Mouse (Mus musculus): ENCODE results near the gene Hoxd8. TPM values are rescaled to one million over a fixed set of nuclear protein-coding genes. Genes with fewer than 3 reads are reported as not detected.

Hoxd8 gene
- total RNA-seq, 2 experiments from 2014 or later, result not detected

GRCm38 (mm10) chr2:74726973-74727639 is 22.7 kb downstream of the Hoxd8 start:
- DNase-seq (ENCODE audit: extremely low spot score in 1 of 2, low spot score in 2 of 2), result no peak
- intact Hi-C loops (cut with DNase I), result loop anchor here (5.0 kb wide), 1 partner anchor 70 kb away; the partner anchor contains the start of gene Evx2
- TF ChIP-seq CTCF (IDR thresholded peaks at IDR 0.05), result no peak
- H3K4me3 ChIP-seq, result no peak overlapping the region
- H3K27ac ChIP-seq, result no peak overlapping the region

DNA sequence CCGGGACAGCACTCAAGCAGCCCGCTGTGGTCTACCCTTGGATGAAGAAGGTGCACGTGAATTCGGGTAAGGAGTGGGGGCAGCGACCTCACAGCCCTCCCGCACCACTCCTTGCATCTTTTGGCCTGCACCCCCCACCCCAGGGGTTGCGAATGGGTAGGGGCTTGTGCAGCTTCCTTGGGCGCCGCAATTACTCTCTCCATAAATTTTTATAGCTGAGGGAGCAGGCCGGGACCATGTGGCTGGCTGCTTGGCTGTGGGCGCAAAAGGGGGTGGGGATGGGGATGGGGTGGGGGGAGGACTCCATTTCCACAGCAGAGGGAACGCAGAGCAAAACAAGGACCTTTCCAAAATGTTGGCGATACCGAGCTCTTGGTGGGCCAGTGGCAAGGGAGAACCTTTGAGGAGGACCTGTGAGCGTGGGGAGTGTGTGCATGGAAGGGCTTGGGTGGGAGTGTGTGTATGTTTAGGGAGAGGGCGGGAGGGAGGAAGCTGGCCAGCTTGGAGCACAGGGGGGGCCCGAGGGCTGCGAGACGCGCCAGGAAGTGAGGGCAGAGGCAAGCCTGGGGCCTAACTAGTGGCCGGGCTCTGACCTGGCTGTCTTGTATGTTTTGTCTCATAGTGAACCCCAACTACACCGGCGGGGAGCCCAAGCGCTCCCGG is 23.4 kb downstream of the Hoxd8 start:
- no peak for DNase-seq (ENCODE audit: extremely low spot score in 1 of 2, low spot score in 2 of 2)
- H3K27ac ChIP-seq, result no peak overlapping the region
- intact Hi-C loops (cut with DNase I), result loop anchor here (5.0 kb wide), 1 partner anchor 70 kb away; the partner anchor contains the start of gene Evx2
- H3K4me3 ChIP-seq, result no peak overlapping the region
- no peak for TF ChIP-seq CTCF (IDR thresholded peaks at IDR 0.05)

GRCm38 (mm10) chr2:74728303-74728680 is 23.9 kb downstream of the Hoxd8 start:
- no peak for DNase-seq (ENCODE audit: extremely low spot score in 1 of 2, low spot score in 2 of 2)
- H3K27ac ChIP-seq, result no peak overlapping the region
- H3K4me3 ChIP-seq, result no peak overlapping the region
- intact Hi-C loops (cut with DNase I), result loop anchor here (5.0 kb wide), 1 partner anchor 71 kb away; the partner anchor contains the start of gene Evx2
- TF ChIP-seq CTCF (IDR thresholded peaks at IDR 0.05), result no peak

- intact Hi-C loops (cut with DNase I), result no loop called here
- H3K4me3 ChIP-seq, result no peak overlapping the region
Observed at GRCm38 (mm10) chr2:74730331-74730730, 25.9 kb downstream of the Hoxd8 start.

GRCm38 (mm10) chr2:74731055-74731454 is 26.6 kb downstream of the Hoxd8 start:
- DNase-seq (ENCODE audit: extremely low spot score in 1 of 2, low spot score in 2 of 2), result no peak
- TF ChIP-seq CTCF (IDR thresholded peaks at IDR 0.05), result no peak
- H3K27ac ChIP-seq, result no peak overlapping the region
- intact Hi-C loops (cut with DNase I), result no loop called here
- no peak overlapping the region for H3K4me3 ChIP-seq

More at GRCm38 (mm10) chr2:74730331-74730730, 25.9 kb downstream of the Hoxd8 start:
- DNase-seq (ENCODE audit: extremely low spot score in 1 of 2, low spot score in 2 of 2), result no peak
- no peak for TF ChIP-seq CTCF (IDR thresholded peaks at IDR 0.05)
- no peak overlapping the region for H3K27ac ChIP-seq

DNA sequence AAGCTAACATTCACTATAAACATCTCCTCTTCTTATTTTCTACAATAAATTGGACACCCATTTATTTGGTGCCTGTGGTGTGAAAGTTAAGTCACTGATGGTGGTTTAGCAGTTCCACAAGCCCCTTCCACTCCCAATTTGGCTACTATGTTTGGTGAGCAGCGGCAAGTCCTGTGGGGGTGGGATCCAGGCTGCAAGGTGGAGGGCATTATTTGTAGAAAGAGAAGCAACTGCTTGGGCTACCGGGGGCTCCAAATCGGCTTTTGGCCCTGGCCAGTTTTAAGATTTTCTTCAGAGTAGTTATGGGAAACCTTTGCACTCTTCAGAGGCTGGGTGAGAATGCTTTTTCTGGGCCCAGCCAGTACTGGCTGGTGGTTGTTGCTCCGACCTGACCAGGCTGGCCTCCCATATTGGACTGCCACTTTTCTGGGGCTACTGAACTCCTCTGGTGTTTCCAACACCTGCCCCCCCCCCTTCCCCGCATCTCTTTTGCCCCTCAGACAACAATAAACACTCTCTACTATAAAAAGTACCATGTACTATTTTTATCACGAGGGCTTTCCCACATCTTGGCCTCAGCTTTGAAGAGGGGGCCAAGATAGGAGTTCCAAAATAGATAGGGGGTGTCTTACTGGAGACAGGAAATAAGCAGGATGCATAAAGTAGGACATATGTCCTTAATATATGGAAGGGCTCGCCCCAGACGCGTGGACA is 27.5 kb downstream of the Hoxd8 start:
- intact Hi-C loops (cut with DNase I), result no loop called here
- Histone ChIP-seq H3K27ac (no peak overlapping the region), H3K4me3 (no peak overlapping the region)
- no peak for TF ChIP-seq CTCF (IDR thresholded peaks at IDR 0.05)
- DNase-seq (ENCODE audit: extremely low spot score in 1 of 2, low spot score in 2 of 2), result no peak

- no peak for DNase-seq (ENCODE audit: extremely low spot score in 1 of 2, low spot score in 2 of 2)
- intact Hi-C loops (cut with DNase I), result no loop called here
- Histone ChIP-seq H3K27ac (no peak overlapping the region), H3K4me3 (no peak overlapping the region)
- TF ChIP-seq CTCF (IDR thresholded peaks at IDR 0.05), result no peak
Observed at GRCm38 (mm10) chr2:74732513-74733316, 28.3 kb downstream of the Hoxd8 start.

- Histone ChIP-seq H3K4me3 (no peak overlapping the region), H3K27ac (no peak overlapping the region)
- DNase-seq (ENCODE audit: extremely low spot score in 1 of 2, low spot score in 2 of 2), result no peak
- intact Hi-C loops (cut with DNase I), result no loop called here
- TF ChIP-seq CTCF (IDR thresholded peaks at IDR 0.05), result no peak
Observed at GRCm38 (mm10) chr2:74733317-74733661, 28.9 kb downstream of the Hoxd8 start.

- H3K4me3 ChIP-seq, result no peak overlapping the region
- TF ChIP-seq CTCF (IDR thresholded peaks at IDR 0.05), result no peak
- H3K27ac ChIP-seq, result no peak overlapping the region
- DNase-seq (ENCODE audit: extremely low spot score in 1 of 2, low spot score in 2 of 2), result no peak
- intact Hi-C loops (cut with DNase I), result no loop called here
Observed at GRCm38 (mm10) chr2:74733765-74734164, 29.4 kb downstream of the Hoxd8 start.

GRCm38 (mm10) chr2:74734451-74734850 is 30.0 kb downstream of the Hoxd8 start:
- TF ChIP-seq CTCF (IDR thresholded peaks at IDR 0.05), result no peak
- DNase-seq (ENCODE audit: extremely low spot score in 1 of 2, low spot score in 2 of 2), result no peak
- no peak overlapping the region for H3K4me3 ChIP-seq
- H3K27ac ChIP-seq, result no peak overlapping the region
- intact Hi-C loops (cut with DNase I), result no loop called here

DNA sequence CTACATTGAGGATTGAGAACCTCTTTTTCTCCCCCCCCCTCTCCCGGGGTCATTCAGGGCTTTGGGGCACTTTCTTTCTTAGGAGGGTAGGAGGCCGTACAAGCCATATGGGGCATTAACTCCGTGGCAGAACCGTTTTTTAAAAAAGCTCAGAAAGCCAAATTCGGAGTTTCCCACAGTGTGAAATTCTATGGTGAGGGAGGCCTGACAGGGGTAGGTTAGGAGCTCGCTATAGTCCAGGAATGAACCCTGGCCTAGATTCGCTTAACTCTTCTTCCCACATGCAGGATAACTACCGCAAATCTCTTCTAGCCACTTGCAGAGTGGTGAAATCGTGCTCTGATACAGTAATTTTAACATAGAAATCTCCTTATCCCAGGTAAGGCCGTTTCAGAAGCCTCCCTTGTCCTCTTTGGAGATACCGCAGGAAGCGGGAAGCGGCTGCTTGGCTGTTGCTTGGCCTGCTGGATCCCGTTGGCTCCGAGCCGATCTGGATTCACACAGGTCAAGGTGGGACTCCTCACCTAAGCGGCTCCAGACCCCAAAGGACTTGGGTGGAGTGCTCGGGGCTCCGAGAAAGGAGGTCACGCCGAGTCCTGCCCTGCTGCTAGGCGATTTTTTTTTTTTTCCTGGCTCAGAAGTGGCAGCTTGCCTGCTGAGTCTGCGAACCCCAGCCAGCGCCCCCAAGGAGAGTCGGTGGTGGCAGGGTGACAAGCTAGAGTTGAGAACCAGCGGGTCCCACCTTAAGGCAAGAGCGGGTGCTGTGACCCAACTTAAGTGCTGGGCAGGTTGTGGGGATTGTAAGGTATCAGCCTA is 30.8 kb downstream of the Hoxd8 start:
- Histone ChIP-seq H3K4me3 (no peak overlapping the region), H3K27ac (no peak overlapping the region)
- DNase-seq (ENCODE audit: extremely low spot score in 1 of 2, low spot score in 2 of 2), result no peak
- intact Hi-C loops (cut with DNase I), result no loop called here
- no peak for TF ChIP-seq CTCF (IDR thresholded peaks at IDR 0.05)
